Mouse (Mus musculus): ENCODE results near the gene Prl8a2. TPM values are rescaled to one million over a fixed set of nuclear protein-coding genes. Genes with fewer than 3 reads are reported as not detected.

Prl8a2 gene
- not detected in 2 replicates for polyA plus RNA-seq (2014; fragmentation: Nextera tagmentation; extraction: Ambion mirVana)

DNA sequence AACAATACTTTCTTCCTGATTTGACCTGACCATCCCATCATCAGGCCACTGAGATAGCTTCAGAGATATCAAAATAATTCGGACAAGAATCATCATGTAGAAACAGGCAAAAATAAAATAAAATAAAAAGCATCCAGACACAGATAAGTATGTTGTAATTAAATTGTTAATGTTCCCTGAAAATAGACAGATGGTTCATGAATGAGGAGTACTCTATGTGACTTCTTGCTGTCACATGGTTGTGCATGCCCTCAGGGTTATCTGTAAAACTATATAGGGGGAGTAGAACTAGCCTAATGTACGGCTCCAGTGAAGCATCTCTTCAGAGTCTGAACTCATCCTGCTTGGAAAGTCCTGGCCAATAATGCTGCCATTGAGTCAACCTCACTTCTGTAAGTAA, at the start of gene Prl8a2:
Gene Prl8a2, plus strand, starts transcription at position 301 of the 400 bp plus-strand sequence.
- 73% methylated on average over 2 of the region's 2 CpGs for WGBS
- no peak for ATAC-seq (ENCODE audit: low FRiP score, low TSS enrichment)
- H3K27me3 ChIP-seq (ENCODE audit: control insufficient read depth, insufficient read depth, low read length) = no peaks in the 10 kb centered on the region
- H3K4me2 ChIP-seq (replicated peaks; ENCODE audit: low read depth, low read length) = no peak within 1 kb of the TSS
- H3K4me3 ChIP-seq (ENCODE audit: low read length) = no peak within 1 kb of the TSS
- no peaks in the 10 kb centered on the region for H3K4me1 ChIP-seq (ENCODE audit: control insufficient read depth, insufficient read depth, low read length)
- no peak within 1 kb of the TSS for H3K9ac ChIP-seq (ENCODE audit: low read depth, low read length)
- no peaks in the 10 kb centered on the region for H3K36me3 ChIP-seq (ENCODE audit: control insufficient read depth, insufficient read depth, low read length)
- no peak within 1 kb of the TSS for H3K27ac ChIP-seq (ENCODE audit: low read depth, low read length)
- H3K9me3 ChIP-seq (ENCODE audit: control insufficient read depth, low read length) = no peaks in the 10 kb centered on the region

- 79% methylated on average over 7 of the region's 7 CpGs for WGBS
- Histone ChIP-seq H3K36me3 (ENCODE audit: control insufficient read depth, insufficient read depth, low read length) (no peaks in the 10 kb centered on the region), H3K4me3 (ENCODE audit: low read length) (no peak within 1 kb of the TSS), H3K27ac (ENCODE audit: low read depth, low read length) (no peak within 1 kb of the TSS), H3K4me1 (ENCODE audit: control insufficient read depth, insufficient read depth, low read length) (no peaks in the 10 kb centered on the region), H3K9ac (ENCODE audit: low read depth, low read length) (no peak within 1 kb of the TSS), H3K4me2 (replicated peaks; ENCODE audit: low read depth, low read length) (no peak within 1 kb of the TSS), H3K27me3 (ENCODE audit: control insufficient read depth, insufficient read depth, low read length) (no peaks in the 10 kb centered on the region), H3K9me3 (ENCODE audit: control insufficient read depth, low read length) (no peaks in the 10 kb centered on the region)
- no peak for ATAC-seq (ENCODE audit: low FRiP score, low TSS enrichment)
Measured at GRCm38 (mm10) chr13:27312334-27313225, 32.9 kb upstream of the Prl8a2 start, which contains the start of gene Prl6a1. Gene Prl6a1 (plus strand): TSS chr13:27312627.

DNA sequence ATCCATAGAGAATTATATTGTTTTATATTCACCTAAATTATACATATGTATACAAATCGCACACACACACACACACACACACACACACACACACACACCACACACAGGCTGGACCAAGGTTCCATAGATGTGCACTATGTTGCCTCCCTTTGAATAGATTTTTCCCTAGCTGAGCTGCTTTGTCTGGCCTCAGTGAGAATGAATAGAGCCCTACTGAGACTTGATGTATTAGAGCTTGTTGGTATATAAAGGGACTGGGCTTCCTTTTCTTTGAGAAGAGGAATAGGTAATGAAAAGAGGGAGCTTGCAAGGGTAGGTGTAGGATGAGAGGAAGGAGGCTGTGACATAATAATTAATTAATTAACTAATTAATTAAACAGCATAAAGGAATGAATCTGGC, 10.5 kb upstream of the Prl8a2 start:
- ATAC-seq (ENCODE audit: low FRiP score, low TSS enrichment) = no peak

GRCm38 (mm10) chr13:27342733-27343275, 2.7 kb upstream of the Prl8a2 start:
- H3K4me3 ChIP-seq (ENCODE audit: low read length) = no peak overlapping the region
- no peak overlapping the region for H3K4me2 ChIP-seq (replicated peaks; ENCODE audit: low read depth, low read length)
- no peak overlapping the region for H3K9ac ChIP-seq (ENCODE audit: low read depth, low read length)
- H3K4me1 ChIP-seq (ENCODE audit: control insufficient read depth, insufficient read depth, low read length) = no peaks in the 10 kb centered on the region
- H3K27ac ChIP-seq (ENCODE audit: low read depth, low read length) = no peak overlapping the region
- WGBS = 68% methylated on average over 3 of the region's 3 CpGs
- no peaks in the 10 kb centered on the region for H3K36me3 ChIP-seq (ENCODE audit: control insufficient read depth, insufficient read depth, low read length)
- no peak for ATAC-seq (ENCODE audit: low FRiP score, low TSS enrichment)
- no peaks in the 10 kb centered on the region for H3K9me3 ChIP-seq (ENCODE audit: control insufficient read depth, low read length)
- H3K27me3 ChIP-seq (ENCODE audit: control insufficient read depth, insufficient read depth, low read length) = no peaks in the 10 kb centered on the region

More for the DNA sequence above, 10.5 kb upstream of the Prl8a2 start:
- Histone ChIP-seq H3K4me1 (ENCODE audit: control insufficient read depth, insufficient read depth, low read length) (no peaks in the 10 kb centered on the region), H3K27ac (ENCODE audit: low read depth, low read length) (no peak overlapping the region), H3K36me3 (ENCODE audit: control insufficient read depth, insufficient read depth, low read length) (no peaks in the 10 kb centered on the region), H3K27me3 (ENCODE audit: control insufficient read depth, insufficient read depth, low read length) (no peaks in the 10 kb centered on the region), H3K4me2 (replicated peaks; ENCODE audit: low read depth, low read length) (no peak overlapping the region), H3K4me3 (ENCODE audit: low read length) (no peak overlapping the region), H3K9me3 (ENCODE audit: control insufficient read depth, low read length) (no peaks in the 10 kb centered on the region), H3K9ac (ENCODE audit: low read depth, low read length) (no peak overlapping the region)
- WGBS = 81% methylated on average over 1 of the region's 1 CpGs

DNA sequence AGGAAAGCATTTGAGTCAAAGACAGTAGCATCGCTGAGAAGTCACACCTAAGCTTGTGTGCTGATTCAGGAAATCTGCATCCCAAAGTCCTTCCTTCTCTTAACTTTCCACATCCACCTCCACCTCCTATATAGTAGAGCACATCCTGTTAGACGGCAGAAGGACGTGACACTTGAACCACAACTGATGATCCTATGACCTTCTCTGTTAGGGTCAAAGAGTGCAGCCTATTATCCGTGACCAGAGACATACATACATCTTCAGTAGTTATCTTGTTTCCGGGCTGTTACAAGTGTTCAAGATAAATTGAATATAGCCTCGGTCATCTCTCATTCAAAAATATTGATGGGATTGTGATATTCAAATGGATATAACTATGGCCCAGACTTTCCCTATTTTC, 45.3 kb downstream of the Prl8a2 start, which contains the start of gene Prl2b1:
Gene Prl2b1, minus strand, starts transcription at position 101 of the 400 bp plus-strand sequence.
- H3K9me3 ChIP-seq (ENCODE audit: control insufficient read depth, low read length) = no peaks in the 10 kb centered on the region
- no peak within 1 kb of the TSS for H3K4me2 ChIP-seq (replicated peaks; ENCODE audit: low read depth, low read length)
- no peak within 1 kb of the TSS for H3K27ac ChIP-seq (ENCODE audit: low read depth, low read length)
- no peaks in the 10 kb centered on the region for H3K27me3 ChIP-seq (ENCODE audit: control insufficient read depth, insufficient read depth, low read length)
- H3K36me3 ChIP-seq (ENCODE audit: control insufficient read depth, insufficient read depth, low read length) = no peaks in the 10 kb centered on the region
- H3K4me1 ChIP-seq (ENCODE audit: control insufficient read depth, insufficient read depth, low read length) = no peaks in the 10 kb centered on the region
- no peak within 1 kb of the TSS for H3K9ac ChIP-seq (ENCODE audit: low read depth, low read length)
- no peak for ATAC-seq (ENCODE audit: low FRiP score, low TSS enrichment)
- no peak within 1 kb of the TSS for H3K4me3 ChIP-seq (ENCODE audit: low read length)
- WGBS = 73% methylated on average over 6 of the region's 6 CpGs

GRCm38 (mm10) chr13:27399061-27399724, 53.7 kb downstream of the Prl8a2 start:
- Histone ChIP-seq H3K4me1 (ENCODE audit: control insufficient read depth, insufficient read depth, low read length) (no peaks in the 10 kb centered on the region), H3K9me3 (ENCODE audit: control insufficient read depth, low read length) (no peaks in the 10 kb centered on the region), H3K4me3 (ENCODE audit: low read length) (no peak overlapping the region), H3K27ac (ENCODE audit: low read depth, low read length) (no peak overlapping the region), H3K36me3 (ENCODE audit: control insufficient read depth, insufficient read depth, low read length) (no peaks in the 10 kb centered on the region), H3K27me3 (ENCODE audit: control insufficient read depth, insufficient read depth, low read length) (no peaks in the 10 kb centered on the region), H3K4me2 (replicated peaks; ENCODE audit: low read depth, low read length) (no peak overlapping the region), H3K9ac (ENCODE audit: low read depth, low read length) (no peak overlapping the region)
- 91% methylated on average over 7 of the region's 7 CpGs for WGBS
- no peak for ATAC-seq (ENCODE audit: low FRiP score, low TSS enrichment)

Other genes with a start within 250 kb of the Prl8a2 start
- not detected in 2 replicates for gene Prl3d2, start 224.0 kb upstream of the Prl8a2 start, polyA plus RNA-seq (2014; fragmentation: Nextera tagmentation; extraction: Ambion mirVana)
- gene Prl3d3, start 188.9 kb upstream of the Prl8a2 start, polyA plus RNA-seq (2014; fragmentation: Nextera tagmentation; extraction: Ambion mirVana) = not detected in 2 replicates
- not detected in 2 replicates for gene Prl3c1, start 149.0 kb upstream of the Prl8a2 start, polyA plus RNA-seq (2014; fragmentation: Nextera tagmentation; extraction: Ambion mirVana)
- gene Prl3b1, start 103.8 kb upstream of the Prl8a2 start, polyA plus RNA-seq (2014; fragmentation: Nextera tagmentation; extraction: Ambion mirVana) = 1.1 TPM in 2 replicates
- gene Prl3a1, start 86.2 kb upstream of the Prl8a2 start, polyA plus RNA-seq (2014; fragmentation: Nextera tagmentation; extraction: Ambion mirVana) = not detected in 2 replicates
- not detected in 2 replicates for gene Prl6a1, start 33.0 kb upstream of the Prl8a2 start, polyA plus RNA-seq (2014; fragmentation: Nextera tagmentation; extraction: Ambion mirVana)
- gene Prl2b1, start 45.2 kb downstream of the Prl8a2 start, polyA plus RNA-seq (2014; fragmentation: Nextera tagmentation; extraction: Ambion mirVana) = not detected in 2 replicates
- gene Prl8a6, start 93.0 kb downstream of the Prl8a2 start, polyA plus RNA-seq (2014; fragmentation: Nextera tagmentation; extraction: Ambion mirVana) = not detected in 2 replicates
- not detected in 2 replicates for gene Prl8a8, start 167.5 kb downstream of the Prl8a2 start, polyA plus RNA-seq (2014; fragmentation: Nextera tagmentation; extraction: Ambion mirVana)
- gene Prl8a9, start 218.9 kb downstream of the Prl8a2 start, polyA plus RNA-seq (2014; fragmentation: Nextera tagmentation; extraction: Ambion mirVana) = not detected in 2 replicates
- gene Prl8a1, start 236.5 kb downstream of the Prl8a2 start, polyA plus RNA-seq (2014; fragmentation: Nextera tagmentation; extraction: Ambion mirVana) = not detected in 2 replicates